Mouse (Mus musculus): Measurements from ENCODE around the gene Pole4. TPM values are rescaled to one million over a fixed set of nuclear protein-coding genes. Genes with fewer than 3 reads are reported as not detected.

The Pole4 gene
- polyA plus RNA-seq, 1 experiment = 7.2 TPM

DNA sequence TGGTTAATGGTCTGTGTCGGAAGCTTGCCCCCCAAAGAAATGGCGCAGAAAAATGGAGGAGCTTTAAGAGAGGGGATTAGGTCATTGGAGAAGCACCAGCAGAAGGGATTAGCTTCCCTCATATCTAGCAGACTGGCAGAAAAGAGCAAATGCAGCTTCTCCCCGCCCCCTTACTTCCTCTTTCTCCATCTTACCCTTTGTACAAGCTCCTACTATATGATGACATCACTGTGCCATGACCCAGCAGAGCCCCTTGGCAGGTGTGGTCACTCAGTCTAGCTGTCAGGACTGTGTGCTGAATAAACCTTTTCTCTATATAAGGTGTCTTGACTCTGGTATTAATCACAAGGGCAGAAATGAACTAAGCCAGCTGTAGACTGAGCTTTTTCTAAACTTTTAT lies 10.5 kb upstream of the Pole4 start:
- Histone ChIP-seq H3K4me3 (ENCODE audit: low read depth, low read length) (no peak overlapping the region), H3K27me3 (ENCODE audit: control insufficient read depth, insufficient read depth, low read length) (no peaks in the 10 kb centered on the region), H3K36me3 (ENCODE audit: control insufficient read depth, insufficient read depth, low read length) (no peaks in the 10 kb centered on the region), H3K4me1 (ENCODE audit: control insufficient read depth, insufficient read depth, insufficient read length, low read length) (no peaks in the 10 kb centered on the region), H3K27ac (ENCODE audit: insufficient read depth, low read depth, low read length) (no peak overlapping the region)
- WGBS = 88% methylated on average over 3 of the region's 3 CpGs
- TF ChIP-seq POLR2A (IDR thresholded peaks at IDR 0.05; ENCODE audit: low read depth, low read length) (no peak), CTCF (IDR thresholded peaks at IDR 0.05; ENCODE audit: extremely low read depth, insufficient read length, insufficient replicate concordance, low read depth, low read length) (no peak)

DNA sequence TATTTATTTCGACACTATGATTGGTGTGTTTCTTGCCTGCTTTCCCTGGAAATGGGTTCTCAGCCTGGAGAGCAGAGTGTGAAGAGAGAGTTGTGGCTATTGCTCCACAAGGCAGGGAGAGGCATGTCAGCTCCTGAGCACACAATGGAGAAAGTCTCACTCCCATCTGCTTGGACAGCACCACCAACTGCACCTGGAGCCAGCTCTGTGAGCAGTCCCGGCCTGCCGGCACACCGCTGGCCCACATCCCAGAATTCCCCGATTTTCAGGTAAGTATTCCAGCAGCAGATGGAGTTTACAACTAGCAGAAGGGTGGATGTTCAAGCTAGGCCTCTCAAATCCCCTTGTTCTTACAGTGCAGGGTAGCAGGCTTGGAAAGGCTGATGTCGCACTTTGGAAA lies 10.1 kb upstream of the Pole4 start:
- Histone ChIP-seq H3K36me3 (ENCODE audit: control insufficient read depth, insufficient read depth, low read length) (no peaks in the 10 kb centered on the region), H3K27me3 (ENCODE audit: control insufficient read depth, insufficient read depth, low read length) (no peaks in the 10 kb centered on the region), H3K27ac (ENCODE audit: insufficient read depth, low read depth, low read length) (no peak overlapping the region), H3K4me1 (ENCODE audit: control insufficient read depth, insufficient read depth, insufficient read length, low read length) (no peaks in the 10 kb centered on the region), H3K4me3 (ENCODE audit: low read depth, low read length) (no peak overlapping the region)
- TF ChIP-seq CTCF (IDR thresholded peaks at IDR 0.05; ENCODE audit: extremely low read depth, insufficient read length, insufficient replicate concordance, low read depth, low read length) (no peak), POLR2A (IDR thresholded peaks at IDR 0.05; ENCODE audit: low read depth, low read length) (no peak)
- WGBS = 52% methylated on average over 6 of the region's 6 CpGs

DNA sequence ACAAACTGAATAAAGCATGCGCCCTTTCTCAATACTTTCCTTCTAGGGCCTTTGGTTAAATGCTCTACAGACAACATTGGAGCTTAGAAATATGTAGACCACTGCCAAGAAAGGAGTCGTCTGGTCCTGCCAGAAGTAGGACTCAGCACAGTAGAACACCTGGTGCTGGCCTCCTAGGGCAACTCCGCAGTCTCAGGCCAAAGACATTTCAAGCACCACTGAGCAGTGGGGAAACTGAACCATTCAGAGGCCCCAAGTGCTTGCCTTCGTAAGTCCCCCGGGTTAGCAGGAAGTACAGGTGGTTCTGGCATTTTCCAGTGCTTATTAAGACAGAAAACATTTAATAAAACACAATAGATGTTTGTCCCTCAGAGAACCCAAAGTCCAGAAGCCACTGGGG lies 9.7 kb upstream of the Pole4 start:
- WGBS = 83% methylated on average over 5 of the region's 5 CpGs
- no peak for TF ChIP-seq CTCF (IDR thresholded peaks at IDR 0.05; ENCODE audit: extremely low read depth, insufficient read length, insufficient replicate concordance, low read depth, low read length)
- no peak for TF ChIP-seq POLR2A (IDR thresholded peaks at IDR 0.05; ENCODE audit: low read depth, low read length)
- no peak overlapping the region for H3K4me3 ChIP-seq (ENCODE audit: low read depth, low read length)
- H3K27ac ChIP-seq (ENCODE audit: insufficient read depth, low read depth, low read length) = no peak overlapping the region
- no peaks in the 10 kb centered on the region for H3K27me3 ChIP-seq (ENCODE audit: control insufficient read depth, insufficient read depth, low read length)
- no peaks in the 10 kb centered on the region for H3K4me1 ChIP-seq (ENCODE audit: control insufficient read depth, insufficient read depth, insufficient read length, low read length)
- H3K36me3 ChIP-seq (ENCODE audit: control insufficient read depth, insufficient read depth, low read length) = no peaks in the 10 kb centered on the region

DNA sequence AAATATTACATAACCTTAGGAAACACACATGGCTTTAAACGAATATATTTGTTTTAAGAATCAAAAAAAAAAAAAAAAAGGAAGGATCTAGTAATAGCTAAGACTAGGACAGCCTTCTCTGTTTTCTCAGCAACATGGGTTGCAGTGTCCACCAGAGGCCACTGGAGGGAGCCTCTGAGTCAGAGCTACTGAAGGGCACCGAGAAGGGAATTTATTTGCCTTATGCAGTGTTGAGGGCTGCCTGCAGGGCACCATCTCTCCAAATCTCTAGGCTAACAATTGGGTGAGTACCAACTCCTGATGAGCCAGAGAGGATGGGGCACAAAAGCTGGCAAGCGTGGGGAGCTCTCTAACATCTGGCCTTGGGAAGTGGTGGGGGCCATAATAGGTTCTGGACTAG lies 9.1 kb upstream of the Pole4 start:
- Histone ChIP-seq H3K36me3 (ENCODE audit: control insufficient read depth, insufficient read depth, low read length) (no peaks in the 10 kb centered on the region), H3K27ac (ENCODE audit: insufficient read depth, low read depth, low read length) (no peak overlapping the region), H3K4me1 (ENCODE audit: control insufficient read depth, insufficient read depth, insufficient read length, low read length) (no peaks in the 10 kb centered on the region), H3K27me3 (ENCODE audit: control insufficient read depth, insufficient read depth, low read length) (no peaks in the 10 kb centered on the region), H3K4me3 (ENCODE audit: low read depth, low read length) (no peak overlapping the region)
- no peak for TF ChIP-seq POLR2A (IDR thresholded peaks at IDR 0.05; ENCODE audit: low read depth, low read length)
- TF ChIP-seq CTCF (IDR thresholded peaks at IDR 0.05; ENCODE audit: extremely low read depth, insufficient read length, insufficient replicate concordance, low read depth, low read length) = peak; percentile 91; the same call in 1 of the 2 replicates
- 22% methylated on average over 3 of the region's 3 CpGs for WGBS

DNA sequence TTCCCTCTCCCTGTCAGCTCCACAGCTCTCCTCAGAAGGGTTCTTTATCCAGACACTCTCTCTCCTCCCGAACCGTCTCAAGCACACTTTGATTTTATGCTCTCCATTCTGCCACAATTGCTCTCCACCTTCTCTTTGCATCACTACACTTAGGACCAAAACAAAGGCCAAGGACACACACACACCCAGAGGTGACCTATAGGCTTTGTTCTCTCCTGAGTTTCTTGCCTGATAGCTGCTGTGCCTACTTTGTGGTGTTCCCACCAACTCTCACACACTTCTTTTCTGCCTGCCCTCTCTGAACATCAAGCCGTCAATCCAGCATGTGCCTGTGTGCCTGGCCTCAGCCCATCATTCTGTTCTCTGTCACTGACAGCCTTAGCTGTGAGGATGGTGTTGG lies 2.6 kb upstream of the Pole4 start:
- Histone ChIP-seq H3K27me3 (ENCODE audit: control insufficient read depth, insufficient read depth, low read length) (no peaks in the 10 kb centered on the region), H3K27ac (ENCODE audit: insufficient read depth, low read depth, low read length) (no peak overlapping the region), H3K4me1 (ENCODE audit: control insufficient read depth, insufficient read depth, insufficient read length, low read length) (no peaks in the 10 kb centered on the region), H3K4me3 (ENCODE audit: low read depth, low read length) (no peak overlapping the region), H3K36me3 (ENCODE audit: control insufficient read depth, insufficient read depth, low read length) (no peaks in the 10 kb centered on the region)
- TF ChIP-seq CTCF (IDR thresholded peaks at IDR 0.05; ENCODE audit: extremely low read depth, insufficient read length, insufficient replicate concordance, low read depth, low read length) = no peak
- no peak for TF ChIP-seq POLR2A (IDR thresholded peaks at IDR 0.05; ENCODE audit: low read depth, low read length)
- 85% methylated on average over 3 of the region's 3 CpGs for WGBS

DNA sequence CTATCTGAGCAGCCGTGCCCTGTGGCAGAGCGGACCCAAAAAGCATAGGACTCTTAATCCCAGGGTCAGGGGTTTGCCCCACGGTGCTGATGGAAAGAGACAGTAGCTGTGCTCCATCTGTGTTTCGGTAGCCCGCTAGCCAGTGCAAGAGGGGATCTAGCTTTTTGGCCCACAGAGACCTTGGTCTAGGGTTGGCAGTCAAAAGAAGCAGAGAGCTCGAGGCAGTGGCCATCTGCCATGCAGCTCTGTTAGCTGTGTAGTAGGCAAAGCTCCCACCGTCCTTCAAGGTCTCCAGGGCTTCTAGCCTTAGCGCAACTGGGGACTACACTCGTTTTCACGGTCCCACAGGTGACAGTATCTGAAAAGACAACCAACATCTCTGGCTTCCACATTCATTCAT lies 2.1 kb upstream of the Pole4 start:
- Histone ChIP-seq H3K4me3 (ENCODE audit: low read depth, low read length) (no peak overlapping the region), H3K27me3 (ENCODE audit: control insufficient read depth, insufficient read depth, low read length) (no peaks in the 10 kb centered on the region), H3K27ac (ENCODE audit: insufficient read depth, low read depth, low read length) (no peak overlapping the region), H3K36me3 (ENCODE audit: control insufficient read depth, insufficient read depth, low read length) (no peaks in the 10 kb centered on the region), H3K4me1 (ENCODE audit: control insufficient read depth, insufficient read depth, insufficient read length, low read length) (no peaks in the 10 kb centered on the region)
- TF ChIP-seq POLR2A (IDR thresholded peaks at IDR 0.05; ENCODE audit: low read depth, low read length) (no peak), CTCF (IDR thresholded peaks at IDR 0.05; ENCODE audit: extremely low read depth, insufficient read length, insufficient replicate concordance, low read depth, low read length) (no peak)
- WGBS = 85% methylated on average over 10 of the region's 10 CpGs

DNA sequence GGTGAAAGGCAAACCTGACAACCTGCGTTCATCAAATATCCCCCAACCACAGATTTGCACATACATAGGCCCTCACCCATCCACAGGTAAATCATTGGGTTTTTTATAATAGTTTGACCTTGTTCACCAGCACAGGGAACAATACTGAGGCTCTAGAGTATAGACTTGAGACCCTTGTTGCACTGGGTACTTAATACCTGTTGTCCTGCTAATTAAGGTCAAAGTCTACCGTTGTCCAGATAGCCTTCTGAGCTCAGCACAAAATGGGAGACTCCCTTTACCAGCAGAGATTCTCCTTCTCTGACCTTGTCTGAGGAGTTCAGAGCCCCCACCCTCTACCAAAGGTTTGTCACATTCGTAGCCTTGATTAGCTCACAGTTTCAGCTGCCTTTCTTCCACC lies 1.5 kb downstream of the Pole4 start:
- Histone ChIP-seq H3K36me3 (ENCODE audit: control insufficient read depth, insufficient read depth, low read length) (no peaks in the 10 kb centered on the region), H3K27ac (ENCODE audit: insufficient read depth, low read depth, low read length) (no peak overlapping the region), H3K4me3 (ENCODE audit: low read depth, low read length) (no peak overlapping the region), H3K4me1 (ENCODE audit: control insufficient read depth, insufficient read depth, insufficient read length, low read length) (no peaks in the 10 kb centered on the region), H3K27me3 (ENCODE audit: control insufficient read depth, insufficient read depth, low read length) (no peaks in the 10 kb centered on the region)
- 79% methylated on average over 3 of the region's 3 CpGs for WGBS
- TF ChIP-seq CTCF (IDR thresholded peaks at IDR 0.05; ENCODE audit: extremely low read depth, insufficient read length, insufficient replicate concordance, low read depth, low read length) (no peak), POLR2A (IDR thresholded peaks at IDR 0.05; ENCODE audit: low read depth, low read length) (no peak)

DNA sequence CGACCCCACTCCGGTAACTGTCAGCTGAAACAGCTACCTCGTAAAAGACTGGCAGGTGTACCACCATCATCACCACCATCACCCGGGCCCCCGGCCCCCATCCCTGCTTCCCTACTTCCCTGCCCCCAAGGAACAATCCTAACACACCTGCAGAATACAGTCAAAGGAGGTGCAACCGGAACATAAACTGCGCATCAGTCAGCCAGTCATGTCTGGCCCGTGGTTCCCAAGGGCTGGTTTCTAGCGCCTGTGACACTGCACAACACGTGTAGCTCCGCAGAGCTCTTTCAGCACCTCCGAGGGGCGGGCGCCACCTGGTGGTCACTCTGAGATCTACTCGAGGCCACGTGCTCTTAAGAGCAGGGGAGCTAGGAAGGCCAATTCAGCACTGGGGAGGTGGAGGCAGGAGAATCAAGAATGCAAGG lies 2.6 kb downstream of the Pole4 start:
- H3K27me3 ChIP-seq (ENCODE audit: control insufficient read depth, insufficient read depth, low read length) = no peaks in the 10 kb centered on the region
- WGBS = 25% methylated on average over 16 of the region's 16 CpGs
- TF ChIP-seq POLR2A (IDR thresholded peaks at IDR 0.05; ENCODE audit: low read depth, low read length) (no peak), CTCF (IDR thresholded peaks at IDR 0.05; ENCODE audit: extremely low read depth, insufficient read length, insufficient replicate concordance, low read depth, low read length) (peak; percentile 95)
- no peak overlapping the region for H3K27ac ChIP-seq (ENCODE audit: insufficient read depth, low read depth, low read length)
- H3K4me1 ChIP-seq (ENCODE audit: control insufficient read depth, insufficient read depth, insufficient read length, low read length) = no peaks in the 10 kb centered on the region
- no peak overlapping the region for H3K4me3 ChIP-seq (ENCODE audit: low read depth, low read length)
- no peaks in the 10 kb centered on the region for H3K36me3 ChIP-seq (ENCODE audit: control insufficient read depth, insufficient read depth, low read length)

Measured in small intestine, adult 2 months (tissue).